Mouse (Mus musculus): ENCODE measurements at regions not wholly inside any gene's neighbourhood (a gene's known extent, or its start where the extent isn't known, plus 50 kb on each side); places are given as distances from the start of the nearest gene placed in this dataset.
"Not testable (repeated sequence)": the region's sequence is repeated elsewhere in the genome, so short reads cannot be mapped to it uniquely, and the experiment has no call there.

GRCm38 (mm10) chr19:49115484-49115883 is 909.7 kb downstream of the Sorcs3 start:
- DNase-seq (ENCODE audit: low read depth, low spot score): no peak

- no peak for DNase-seq (ENCODE audit: low read depth, low spot score)
Measured at GRCm38 (mm10) chr19:49131664-49132063, 925.8 kb downstream of the Sorcs3 start.

DNA sequence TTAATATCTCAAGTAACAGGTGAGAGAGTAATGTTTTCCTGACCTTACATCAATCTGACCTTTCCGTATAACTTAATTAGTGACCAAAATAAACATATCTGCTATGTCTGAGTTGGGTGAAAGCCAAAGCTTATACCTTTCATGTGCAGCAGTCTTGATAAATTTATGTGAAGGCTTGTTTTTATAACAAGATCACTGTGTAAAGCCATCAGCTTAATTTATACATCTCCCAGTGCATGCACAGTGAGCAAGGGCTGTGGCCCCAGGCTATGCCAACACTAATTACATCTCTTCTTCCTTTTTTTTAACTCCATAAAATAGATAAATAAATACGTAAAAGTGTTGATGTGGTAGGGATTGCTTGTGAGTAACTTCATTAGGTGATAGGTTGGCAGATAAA is 966.3 kb downstream of the Sorcs3 start:
- DNase-seq (ENCODE audit: low read depth, low spot score): no peak

- DNase-seq (ENCODE audit: low read depth, low spot score): no peak
Measured at GRCm38 (mm10) chr19:49207971-49208370, 1002.1 kb downstream of the Sorcs3 start.

DNA sequence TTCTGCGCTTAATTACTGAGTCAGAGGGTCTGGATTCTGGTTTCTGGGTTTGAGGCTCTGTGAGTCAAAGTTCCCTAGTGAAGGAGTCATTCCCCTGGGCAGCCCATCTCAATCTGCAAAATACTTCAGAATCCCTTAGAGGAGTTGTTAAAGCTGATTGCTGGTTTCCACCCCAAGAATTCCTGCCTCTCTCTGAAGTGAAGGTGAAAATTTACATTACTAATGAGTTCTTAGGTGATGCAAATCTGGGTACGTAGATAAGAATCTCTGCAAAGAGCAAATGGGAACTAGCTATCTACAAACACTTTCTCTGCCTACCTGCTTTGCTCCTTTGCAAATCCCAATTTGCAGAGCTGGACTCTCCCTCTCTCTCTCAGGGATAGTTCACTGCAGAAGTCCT is 1036.8 kb downstream of the Sorcs3 start:
- DNase-seq (ENCODE audit: low read depth, low spot score): peak; percentile 59

DNA sequence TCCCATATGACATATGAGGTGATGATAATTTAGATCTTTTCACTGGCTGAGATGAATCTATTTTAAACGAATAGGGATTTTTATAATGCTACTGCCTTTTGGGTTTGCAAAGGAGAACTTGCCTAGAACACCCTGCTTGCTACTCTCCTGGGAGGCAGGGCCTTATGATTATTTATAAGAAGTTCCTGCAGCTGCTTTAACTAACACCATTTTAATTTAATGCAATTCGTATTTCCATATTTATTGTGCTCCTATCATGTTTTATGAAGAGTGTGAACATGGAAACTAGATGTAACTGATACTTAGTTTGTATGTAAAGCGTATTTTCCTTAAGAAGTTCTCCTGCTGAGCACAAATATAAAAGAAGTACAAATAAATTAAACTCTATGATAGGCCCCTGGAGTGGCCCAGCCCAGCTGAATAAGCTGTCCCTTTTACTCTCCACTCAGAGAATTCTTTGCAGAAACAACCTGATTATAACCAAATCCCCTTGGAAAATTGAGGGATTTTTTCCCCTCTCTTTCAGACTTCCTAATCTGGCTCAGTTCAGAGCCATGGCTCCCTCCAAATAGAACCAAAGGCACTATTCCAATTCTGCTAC is 1039.4 kb downstream of the Sorcs3 start:
- DNase-seq (ENCODE audit: low read depth, low spot score): no peak

GRCm38 (mm10) chr19:49264616-49265015 is 1058.8 kb downstream of the Sorcs3 start:
- DNase-seq (ENCODE audit: low read depth, low spot score): no peak

- DNase-seq (ENCODE audit: low read depth, low spot score): no peak
Measured at GRCm38 (mm10) chr19:49267864-49268480, 1062.1 kb downstream of the Sorcs3 start.

DNA sequence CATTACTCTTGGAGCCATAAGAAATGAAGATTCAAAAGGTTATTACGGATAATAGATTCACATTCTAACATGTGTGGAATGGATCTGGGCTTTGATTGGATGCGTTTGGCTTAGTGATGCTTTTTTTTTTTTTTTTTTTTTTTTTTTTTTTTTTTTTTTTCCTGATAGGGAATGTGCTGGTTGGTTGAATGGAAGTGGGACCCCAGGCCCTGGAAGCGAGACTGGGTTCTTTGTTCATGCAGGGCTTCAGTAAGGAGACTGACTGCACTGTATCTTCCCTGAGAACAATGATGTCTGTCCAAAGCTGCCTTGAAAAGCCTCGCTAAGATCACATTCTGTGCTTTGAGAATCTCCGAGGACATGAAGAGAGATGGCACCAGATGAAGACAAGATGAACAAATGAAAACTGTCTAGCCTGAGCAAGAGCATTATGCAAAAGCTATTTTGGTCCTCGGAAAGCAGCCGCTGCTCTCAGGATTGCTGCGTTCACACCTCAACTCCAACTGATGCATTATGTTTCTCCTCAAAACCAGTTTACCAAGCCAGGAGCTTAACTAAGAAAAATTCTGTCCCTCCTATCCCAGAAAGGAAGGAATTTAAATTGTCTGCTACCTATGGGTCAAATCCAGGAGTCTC is 1076.9 kb downstream of the Sorcs3 start:
- no peak for DNase-seq (ENCODE audit: low read depth, low spot score)

DNA sequence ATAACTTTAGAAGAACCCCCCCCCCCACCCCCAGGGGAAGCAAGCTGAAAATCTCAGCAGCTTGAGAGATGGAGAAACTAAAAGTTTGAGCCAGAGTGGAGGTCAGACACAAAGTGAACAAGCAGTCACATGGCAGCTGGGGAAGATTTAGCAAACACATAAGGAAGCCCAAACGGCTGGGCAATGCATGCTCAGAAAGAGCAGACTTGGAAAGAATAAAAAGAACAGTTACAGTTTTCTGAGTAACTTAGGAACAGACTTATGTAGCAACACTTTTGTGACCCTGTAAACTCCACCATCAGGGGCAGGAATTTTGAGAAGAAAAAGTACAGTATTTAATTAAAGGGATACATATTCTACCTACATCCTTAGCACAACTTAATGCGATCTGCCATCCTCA is 1089.2 kb downstream of the Sorcs3 start:
- no peak for DNase-seq (ENCODE audit: low read depth, low spot score)

- no peak for DNase-seq (ENCODE audit: low read depth, low spot score)
Measured at GRCm38 (mm10) chr19:49299351-49300271, 1093.8 kb downstream of the Sorcs3 start.

DNA sequence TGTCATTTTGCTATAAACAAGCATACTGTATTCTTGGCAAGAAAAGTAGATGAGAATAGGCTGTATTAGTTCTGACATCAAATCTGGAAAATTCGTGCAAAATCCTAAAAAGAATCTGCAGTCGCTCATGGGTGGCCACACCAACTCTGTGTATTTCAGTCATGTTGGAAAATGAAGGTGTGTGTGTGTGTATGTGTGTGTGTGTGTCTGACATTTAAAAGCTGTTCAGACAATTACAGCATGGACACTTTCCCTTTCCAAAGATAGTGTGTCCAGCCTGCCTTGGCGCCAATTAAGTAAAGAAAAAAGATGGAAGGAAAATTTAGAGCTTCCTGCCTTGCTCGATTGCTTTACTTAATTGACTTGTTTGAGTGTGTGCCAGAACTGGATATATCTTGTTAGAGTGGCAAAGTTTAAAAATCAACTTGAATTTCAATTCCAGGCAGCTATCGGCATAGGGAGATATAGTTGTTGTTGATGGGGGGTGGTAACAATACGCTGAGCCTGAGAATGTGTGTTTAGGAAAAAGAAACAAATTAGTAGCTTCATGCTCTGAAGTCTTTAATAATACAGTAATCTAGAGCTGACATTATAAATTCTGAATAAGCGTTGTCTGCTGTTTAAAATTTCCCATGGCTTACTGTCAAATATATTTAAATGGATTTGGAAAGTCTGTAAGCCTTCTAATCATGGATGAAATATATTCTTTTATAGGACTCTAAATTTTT is 1095.7 kb downstream of the Sorcs3 start:
- no peak for DNase-seq (ENCODE audit: low read depth, low spot score)

DNA sequence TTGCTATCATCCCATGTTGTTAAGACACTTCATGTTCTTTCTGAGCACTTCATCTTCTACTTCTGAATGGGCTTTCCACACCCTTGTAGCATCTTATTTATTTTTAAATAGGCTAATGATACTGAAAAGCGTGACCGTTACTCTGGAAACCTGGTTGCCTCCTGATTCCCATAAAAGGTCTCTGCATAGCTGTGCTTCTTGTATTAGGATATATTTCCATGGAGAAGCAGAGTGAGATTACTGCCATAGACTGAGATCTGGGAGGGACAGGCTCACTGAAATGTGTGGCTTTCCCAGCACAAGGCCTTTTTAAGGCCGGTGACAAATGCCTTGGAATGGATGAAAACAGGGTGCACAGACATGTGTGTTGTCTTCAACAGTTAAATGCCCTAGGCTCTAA is 1100.0 kb downstream of the Sorcs3 start:
- DNase-seq (ENCODE audit: low read depth, low spot score): no peak

DNA sequence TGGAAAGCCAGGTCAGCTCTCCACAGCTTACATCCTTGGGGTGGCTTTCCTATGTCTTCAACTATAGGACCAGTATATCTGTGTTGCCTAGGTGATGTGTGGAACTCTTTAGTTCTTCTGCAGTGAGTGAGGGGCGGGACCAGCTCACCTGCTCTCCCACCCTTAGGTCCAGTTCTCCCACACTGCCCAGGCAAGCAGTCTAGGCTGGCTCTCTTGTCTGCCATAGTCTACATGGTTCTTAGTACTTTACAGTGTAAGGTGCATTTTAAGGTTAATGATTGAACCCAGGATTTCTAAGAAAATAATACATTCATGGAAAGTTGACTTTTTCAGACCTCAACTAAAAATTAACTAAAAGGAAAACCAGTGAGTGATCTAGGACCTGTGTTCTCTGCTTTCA is 1108.4 kb downstream of the Sorcs3 start:
- DNase-seq (ENCODE audit: low read depth, low spot score): no peak

DNA sequence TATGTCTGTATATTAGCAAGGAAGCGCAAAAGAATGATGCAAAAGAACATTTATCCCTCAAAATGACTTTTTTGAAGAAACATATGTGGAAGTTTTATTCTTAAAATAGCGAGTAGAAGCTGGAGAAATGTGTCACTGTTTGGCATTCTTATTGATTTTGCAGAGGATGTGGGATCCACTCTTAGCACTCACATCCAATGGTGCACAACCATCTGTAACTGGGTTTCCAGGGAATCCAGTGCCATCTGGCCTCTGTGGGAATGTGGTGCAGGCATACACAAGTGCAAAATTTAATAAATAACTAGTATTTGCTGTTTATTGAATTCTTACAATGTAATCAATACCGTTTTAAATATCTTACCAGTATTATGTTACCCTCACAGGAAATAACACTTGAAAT is 1153.8 kb downstream of the Sorcs3 start:
- no peak for DNase-seq (ENCODE audit: low read depth, low spot score)

DNA sequence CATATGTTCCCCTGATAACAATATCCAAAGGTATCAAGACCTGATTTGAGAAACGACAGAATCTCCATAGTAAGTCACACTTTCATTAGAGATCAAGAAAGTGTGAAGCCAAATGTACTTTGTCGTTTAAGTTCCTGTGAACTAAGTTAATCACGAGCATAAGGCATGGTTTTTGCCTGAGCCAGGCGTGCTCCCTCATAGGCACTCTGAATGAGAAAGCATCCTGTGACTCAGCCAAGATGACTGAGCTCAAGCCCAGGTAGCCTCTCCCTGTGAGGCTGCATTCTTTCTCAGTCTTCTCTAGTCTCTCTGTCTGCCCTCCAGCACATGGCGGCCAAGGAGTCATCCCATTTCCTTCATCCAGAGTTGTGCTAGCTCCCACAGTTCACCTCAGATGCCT is 1154.9 kb downstream of the Sorcs3 start:
- peak; percentile 2 for DNase-seq (ENCODE audit: low read depth, low spot score)

DNA sequence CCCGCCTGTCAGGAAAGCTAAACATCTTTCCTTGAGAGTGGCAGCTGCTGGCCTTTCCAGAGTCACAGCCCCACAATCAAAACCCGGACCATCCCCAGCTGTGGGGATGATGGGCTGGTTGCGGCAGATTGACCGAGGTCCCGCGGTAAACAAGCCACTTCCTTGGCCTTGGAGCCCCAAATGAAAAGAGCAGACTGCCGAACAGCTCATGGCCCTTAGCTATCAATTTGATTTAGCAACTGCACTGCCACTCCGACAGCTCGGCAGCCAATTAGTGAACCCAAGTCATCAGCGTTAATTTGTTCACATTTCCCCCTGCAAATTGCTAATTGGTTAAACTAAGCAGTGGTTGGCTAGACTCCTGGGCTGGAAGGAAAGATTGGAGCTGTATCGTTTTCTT is 1155.3 kb downstream of the Sorcs3 start:
- DNase-seq (ENCODE audit: low read depth, low spot score): not testable (repeated sequence)

DNA sequence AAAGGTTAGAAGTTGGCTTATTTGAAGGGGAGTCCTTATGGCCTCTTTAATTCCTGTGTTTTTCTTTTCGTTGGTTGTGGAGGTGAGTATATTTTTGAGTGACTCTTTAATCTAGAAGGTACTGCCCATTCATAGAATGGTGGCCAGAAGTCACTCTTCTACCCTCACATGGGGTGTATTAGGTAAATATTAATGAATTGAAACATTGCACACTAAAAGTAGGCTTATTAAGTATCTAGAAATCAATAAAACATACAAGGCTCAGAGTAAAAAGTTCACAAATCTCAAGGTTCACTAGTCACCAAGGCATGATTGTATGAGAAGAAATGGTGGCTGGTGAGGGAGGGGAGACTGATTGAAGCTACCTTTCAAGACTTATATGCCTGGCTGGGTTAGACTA is 1167.1 kb downstream of the Sorcs3 start:
- DNase-seq (ENCODE audit: low read depth, low spot score): no peak

DNA sequence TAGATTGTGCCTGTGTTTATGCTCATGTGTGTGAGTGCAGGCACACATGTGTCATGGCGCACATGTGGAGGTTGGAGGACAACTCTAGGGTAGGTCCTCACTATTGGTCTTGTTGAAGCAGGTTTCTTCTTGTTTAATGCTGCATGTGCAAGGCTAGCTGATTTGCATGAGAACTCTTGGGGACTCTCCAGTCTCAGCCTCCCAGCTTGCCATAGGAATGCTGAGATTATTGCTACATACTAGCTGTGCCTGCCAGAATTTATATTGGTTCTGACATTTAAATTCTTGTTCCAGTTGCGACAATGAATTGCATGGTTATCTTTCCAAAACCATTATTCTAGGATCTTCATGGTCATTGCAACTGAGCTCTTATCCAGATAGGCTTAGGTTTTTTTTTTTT is 1168.5 kb downstream of the Sorcs3 start:
- DNase-seq (ENCODE audit: low read depth, low spot score): no peak

DNA sequence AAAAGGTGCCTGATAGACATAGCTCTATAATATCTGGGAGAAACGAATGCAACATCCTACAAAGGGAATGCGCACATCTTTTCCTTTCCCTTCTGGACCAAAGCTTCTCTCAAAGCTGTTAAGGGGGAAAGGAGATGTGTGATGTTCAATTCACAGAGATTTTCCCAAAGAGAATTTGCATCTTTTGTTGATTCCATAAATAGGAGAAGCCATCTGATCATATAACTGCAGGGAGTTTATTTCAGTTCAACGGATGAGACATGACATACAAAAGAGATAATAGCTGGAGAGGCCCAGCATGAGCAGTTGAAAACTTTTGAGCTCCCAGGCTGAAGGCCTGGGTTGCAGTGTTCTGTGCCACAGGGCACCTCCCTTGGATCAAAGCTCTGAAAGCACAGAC is 1169.1 kb downstream of the Sorcs3 start:
- DNase-seq (ENCODE audit: low read depth, low spot score): no peak

GRCm38 (mm10) chr19:49375754-49376619 is 1170.2 kb downstream of the Sorcs3 start:
- DNase-seq (ENCODE audit: low read depth, low spot score): no peak
